Mouse (Mus musculus) olfactory bulb, adult 2 months (tissue): ENCODE results near the gene Zfp979.

ENCODE experiments used
- CTCF ChIP-seq: fragments of 200-500 bp; IDR thresholded peaks from 2 replicates; pipeline ENCODE4 v1.5.1; 2012; ENCODE audit warnings: low read depth, mild to moderate bottlenecking, low read length, moderate library complexity; ENCODE audit not compliant: insufficient read depth
- POLR2A ChIP-seq: fragments of 200-500 bp; IDR thresholded peaks from 2 replicates; pipeline ENCODE4 v1.6.1; 2012; ENCODE audit warnings: mild to moderate bottlenecking, low read depth, low read length, moderate library complexity; ENCODE audit not compliant: insufficient read depth

- TF ChIP-seq CTCF (no peak), POLR2A (no peak)
These were observed 55.5 kb downstream of the Zfp979 start for GRCm38 (mm10) chr4:147586511-147587473.
